Mouse (Mus musculus): Measurements from ENCODE around the gene Nxnl1.

DNA sequence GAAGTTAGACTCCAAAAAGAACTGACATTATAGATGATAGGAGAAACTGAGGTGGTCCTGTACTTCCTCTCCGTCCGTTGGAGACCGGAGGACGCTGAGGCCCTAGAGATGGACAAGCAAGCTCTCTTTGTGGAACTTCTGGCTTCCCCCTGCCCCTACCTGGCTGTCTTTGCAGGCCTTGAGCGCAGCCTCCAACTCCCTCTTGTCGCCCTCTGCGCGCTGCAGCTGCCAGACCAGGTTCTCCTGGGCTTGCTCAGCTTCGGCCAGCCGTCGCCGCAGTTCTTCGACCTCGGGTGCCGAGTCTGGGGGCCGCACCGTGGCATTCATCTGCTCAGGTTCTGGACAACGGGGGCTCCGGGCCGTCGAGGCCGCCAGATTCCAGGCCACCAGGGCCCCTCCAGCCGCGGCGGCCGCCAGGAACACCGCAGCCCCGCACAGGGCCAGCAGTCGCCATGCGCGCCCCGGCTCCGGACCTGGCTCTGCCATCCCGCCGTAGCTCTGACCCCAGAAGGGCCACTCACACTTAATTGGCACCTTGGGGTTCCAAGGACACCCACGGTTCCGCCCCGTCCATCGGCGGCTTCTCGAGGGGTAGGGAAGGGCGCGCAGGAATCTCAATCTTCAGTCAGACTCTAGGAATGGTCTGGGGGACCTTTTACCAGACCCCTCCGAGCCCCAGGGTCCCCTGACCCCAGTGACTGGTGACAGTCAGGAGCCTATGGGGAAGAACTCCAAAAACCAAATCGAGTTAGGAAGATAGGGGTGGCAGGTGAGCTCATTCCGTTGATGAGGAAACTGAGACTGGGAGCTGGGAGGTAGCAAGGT lies 41.0 kb downstream of the Nxnl1 start, which contains the start of gene Ccdc194:
- no peak for TF ChIP-seq CTCF (IDR thresholded peaks at IDR 0.05; ENCODE audit: control insufficient read depth, insufficient read depth, low read length)
- no peak for TF ChIP-seq POLR2A (IDR thresholded peaks at IDR 0.05; ENCODE audit: borderline replicate concordance, control insufficient read depth, low read depth, low read length)

Measured in bone marrow, adult 2 months (tissue).